Mouse (Mus musculus): ENCODE measurements around the gene Astn2. TPM values are rescaled to one million over a fixed set of nuclear protein-coding genes. Genes with fewer than 3 reads are reported as not detected.

Astn2 gene
- polyA plus RNA-seq, 1 experiment from 2014 or later, result 0.18 TPM

DNA sequence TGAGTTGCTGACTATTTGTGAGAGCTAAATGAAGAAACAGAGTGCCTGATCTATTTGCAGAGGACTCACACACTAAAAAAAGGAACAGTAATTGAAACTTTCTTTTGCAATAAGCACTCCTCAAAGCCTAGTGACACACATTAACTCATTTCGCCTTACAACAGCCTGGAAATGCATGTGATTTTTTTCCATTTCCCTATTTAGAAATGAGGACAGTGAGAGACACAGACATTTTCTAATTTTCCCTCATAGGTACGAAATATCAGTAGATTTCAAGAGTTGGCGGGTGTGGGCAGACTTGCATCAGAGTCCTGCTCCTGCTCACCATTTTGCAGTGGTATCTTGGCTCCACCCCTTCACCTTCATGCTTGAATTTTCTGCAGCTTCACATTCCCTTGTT, 233.6 kb downstream of the Astn2 start:
- no peak overlapping the region for H3K27ac ChIP-seq (ENCODE audit: low read depth, low read length)
- H3K4me1 ChIP-seq (replicated peaks; ENCODE audit: control insufficient read depth, insufficient read depth, low read length), result no peaks in the 10 kb centered on the region
- H3K4me3 ChIP-seq (ENCODE audit: low read depth, low read length), result no peak overlapping the region
- 85% methylated on average over 3 of the region's 3 CpGs for WGBS
- no peak overlapping the region for H3K4me2 ChIP-seq (replicated peaks; ENCODE audit: low read depth)
- H3K9me3 ChIP-seq (ENCODE audit: control insufficient read depth), result no peaks in the 10 kb centered on the region
- TF ChIP-seq CTCF (IDR thresholded peaks at IDR 0.05; ENCODE audit: low read depth), result no peak
- no peaks in the 10 kb centered on the region for H3K36me3 ChIP-seq (ENCODE audit: control insufficient read depth, insufficient read depth)
- no peak for ATAC-seq
- no peaks in the 10 kb centered on the region for H3K27me3 ChIP-seq (replicated peaks; ENCODE audit: control insufficient read depth, insufficient read depth, low read length)
- H3K9ac ChIP-seq (ENCODE audit: low read depth, low read length), result no peak overlapping the region

DNA sequence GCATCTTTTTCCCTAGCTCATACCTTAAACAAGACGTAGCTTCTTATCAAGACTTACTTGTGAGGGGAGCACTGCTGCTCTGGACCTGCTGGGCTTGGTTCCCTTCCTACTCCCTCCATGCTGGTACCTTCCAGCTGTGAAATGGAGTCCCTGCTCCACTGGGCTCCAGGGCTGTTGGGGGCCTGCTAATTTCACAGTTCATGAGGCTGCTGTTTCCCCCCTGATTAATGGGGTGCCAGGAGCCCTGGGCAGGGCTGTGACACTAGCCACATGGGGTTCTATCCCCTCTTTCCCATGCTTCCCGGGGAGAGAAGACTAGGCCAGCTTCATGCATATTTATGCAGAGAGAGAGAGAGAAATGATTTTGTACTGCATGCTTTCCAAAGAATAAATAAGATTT, 234.9 kb downstream of the Astn2 start:
- Histone ChIP-seq H3K4me3 (ENCODE audit: low read depth, low read length) (no peak overlapping the region), H3K9ac (ENCODE audit: low read depth, low read length) (no peak overlapping the region), H3K36me3 (ENCODE audit: control insufficient read depth, insufficient read depth) (no peaks in the 10 kb centered on the region), H3K9me3 (ENCODE audit: control insufficient read depth) (no peaks in the 10 kb centered on the region), H3K27me3 (replicated peaks; ENCODE audit: control insufficient read depth, insufficient read depth, low read length) (no peaks in the 10 kb centered on the region), H3K4me2 (replicated peaks; ENCODE audit: low read depth) (no peak overlapping the region), H3K4me1 (replicated peaks; ENCODE audit: control insufficient read depth, insufficient read depth, low read length) (no peaks in the 10 kb centered on the region), H3K27ac (ENCODE audit: low read depth, low read length) (no peak overlapping the region)
- ATAC-seq, result no peak
- TF ChIP-seq CTCF (IDR thresholded peaks at IDR 0.05; ENCODE audit: low read depth), result no peak
- 57% methylated on average over 2 of the region's 2 CpGs for WGBS

DNA sequence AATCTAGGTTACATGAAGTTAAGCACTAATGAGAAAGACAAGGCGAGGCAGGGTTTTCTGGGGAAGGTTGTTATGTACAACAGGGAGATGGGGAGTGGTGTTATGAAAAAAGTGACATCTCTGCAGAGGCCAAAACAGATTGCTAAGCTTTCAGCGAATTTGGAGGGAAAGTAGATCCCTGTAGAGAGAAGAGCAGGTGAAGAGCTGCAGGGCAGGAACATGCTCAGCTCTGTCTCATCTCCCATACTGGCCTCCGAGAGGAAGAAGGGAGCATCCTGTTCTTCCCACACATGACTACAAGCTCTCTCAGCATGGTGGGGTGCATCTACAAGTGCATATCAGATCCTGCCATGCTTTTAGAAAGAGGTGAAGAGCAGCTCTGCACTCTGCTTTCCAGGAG, 245.7 kb downstream of the Astn2 start:
- no peaks in the 10 kb centered on the region for H3K27me3 ChIP-seq (replicated peaks; ENCODE audit: control insufficient read depth, insufficient read depth, low read length)
- no peak overlapping the region for H3K27ac ChIP-seq (ENCODE audit: low read depth, low read length)
- H3K36me3 ChIP-seq (ENCODE audit: control insufficient read depth, insufficient read depth), result no peaks in the 10 kb centered on the region
- 66% methylated on average over 3 of the region's 3 CpGs for WGBS
- no peak for TF ChIP-seq CTCF (IDR thresholded peaks at IDR 0.05; ENCODE audit: low read depth)
- no peak overlapping the region for H3K9ac ChIP-seq (ENCODE audit: low read depth, low read length)
- no peak overlapping the region for H3K4me2 ChIP-seq (replicated peaks; ENCODE audit: low read depth)
- no peak overlapping the region for H3K4me3 ChIP-seq (ENCODE audit: low read depth, low read length)
- no peaks in the 10 kb centered on the region for H3K9me3 ChIP-seq (ENCODE audit: control insufficient read depth)
- H3K4me1 ChIP-seq (replicated peaks; ENCODE audit: control insufficient read depth, insufficient read depth, low read length), result no peaks in the 10 kb centered on the region
- no peak for ATAC-seq

DNA sequence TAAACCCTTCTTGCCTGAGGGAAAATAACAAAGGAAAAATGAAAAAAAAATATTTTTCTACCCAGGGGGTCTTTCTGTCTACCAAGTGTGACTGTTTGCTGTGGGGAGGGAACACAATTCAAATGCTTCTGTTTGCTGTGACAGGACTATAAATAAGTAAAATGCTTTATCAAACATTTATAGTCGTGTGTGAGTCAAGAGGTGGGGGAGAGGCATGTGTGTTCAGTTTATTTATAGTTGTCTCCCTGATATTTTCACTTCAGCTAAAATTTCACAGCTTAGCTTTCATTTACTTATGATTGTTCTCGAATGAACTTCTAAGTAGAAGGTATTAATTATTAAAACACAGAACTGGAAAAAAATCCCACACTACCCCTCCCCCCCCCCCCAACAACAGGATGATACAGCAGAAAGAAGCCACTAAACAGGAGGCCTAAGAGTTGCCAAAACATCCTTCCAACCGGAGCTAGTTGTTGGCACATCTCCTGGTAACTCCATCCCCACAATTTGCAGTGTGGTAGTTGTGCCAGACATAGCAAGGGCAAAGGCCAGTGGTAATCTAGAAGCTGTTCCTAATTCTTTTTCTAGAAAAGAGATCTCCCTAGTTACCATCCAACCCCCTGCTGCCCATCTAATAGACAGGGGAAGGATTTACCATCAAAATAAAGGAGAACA, 246.8 kb downstream of the Astn2 start:
- no peak for ATAC-seq
- TF ChIP-seq CTCF (IDR thresholded peaks at IDR 0.05; ENCODE audit: low read depth), result no peak
- H3K4me1 ChIP-seq (replicated peaks; ENCODE audit: control insufficient read depth, insufficient read depth, low read length), result no peaks in the 10 kb centered on the region
- no peak overlapping the region for H3K4me3 ChIP-seq (ENCODE audit: low read depth, low read length)
- H3K9ac ChIP-seq (ENCODE audit: low read depth, low read length), result no peak overlapping the region
- no peaks in the 10 kb centered on the region for H3K36me3 ChIP-seq (ENCODE audit: control insufficient read depth, insufficient read depth)
- WGBS, result 52% methylated on average over 3 of the region's 3 CpGs
- H3K9me3 ChIP-seq (ENCODE audit: control insufficient read depth), result no peaks in the 10 kb centered on the region
- H3K4me2 ChIP-seq (replicated peaks; ENCODE audit: low read depth), result no peak overlapping the region
- H3K27ac ChIP-seq (ENCODE audit: low read depth, low read length), result no peak overlapping the region
- H3K27me3 ChIP-seq (replicated peaks; ENCODE audit: control insufficient read depth, insufficient read depth, low read length), result no peaks in the 10 kb centered on the region

DNA sequence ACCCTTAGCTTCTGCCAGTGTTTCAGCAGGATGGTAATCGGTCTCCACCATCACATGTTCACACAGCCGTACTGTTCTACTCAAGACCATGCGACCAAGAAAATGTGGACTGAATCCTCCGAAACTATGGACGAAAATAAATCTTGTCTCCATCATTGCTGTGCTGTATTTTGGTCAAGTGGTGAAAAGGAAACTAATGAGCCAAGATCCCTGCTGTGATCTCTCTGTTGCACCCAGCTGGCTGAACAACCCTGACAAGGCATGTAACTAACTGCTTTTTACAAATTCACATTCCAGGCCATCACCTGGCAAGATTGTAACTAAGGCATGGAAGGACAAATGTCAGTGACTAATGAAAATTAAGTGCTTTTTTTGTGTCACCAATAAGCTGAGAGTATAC, 257.9 kb downstream of the Astn2 start:
- ATAC-seq, result no peak
- H3K4me1 ChIP-seq (replicated peaks; ENCODE audit: control insufficient read depth, insufficient read depth, low read length), result no peaks in the 10 kb centered on the region

DNA sequence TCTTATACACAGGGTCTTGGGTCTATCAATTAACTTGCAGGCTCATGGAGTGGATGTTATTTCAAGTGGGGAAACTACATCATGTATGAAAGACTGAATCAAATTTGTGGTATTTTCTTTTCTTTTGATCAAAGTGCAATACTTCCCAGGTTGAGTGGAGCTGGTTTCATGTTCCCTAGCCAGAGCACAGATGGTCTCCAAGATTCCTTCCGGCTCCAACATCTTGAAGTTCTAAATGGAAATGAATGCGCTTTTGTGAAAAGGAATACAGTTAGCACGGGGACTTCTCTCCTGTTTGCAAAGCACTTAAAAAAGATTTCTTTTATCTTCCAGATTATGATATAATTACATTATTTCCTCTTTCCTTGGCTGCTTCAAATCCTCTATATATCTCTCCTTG, 278.2 kb downstream of the Astn2 start:
- H3K27ac ChIP-seq (ENCODE audit: low read depth, low read length), result no peak overlapping the region
- ATAC-seq, result no peak
- no peak for TF ChIP-seq CTCF (IDR thresholded peaks at IDR 0.05; ENCODE audit: low read depth)
- H3K36me3 ChIP-seq (ENCODE audit: control insufficient read depth, insufficient read depth), result no peaks in the 10 kb centered on the region
- H3K4me3 ChIP-seq (ENCODE audit: low read depth, low read length), result no peak overlapping the region
- H3K4me2 ChIP-seq (replicated peaks; ENCODE audit: low read depth), result no peak overlapping the region
- H3K9me3 ChIP-seq (ENCODE audit: control insufficient read depth), result no peaks in the 10 kb centered on the region
- no peaks in the 10 kb centered on the region for H3K27me3 ChIP-seq (replicated peaks; ENCODE audit: control insufficient read depth, insufficient read depth, low read length)
- 85% methylated on average over 3 of the region's 3 CpGs for WGBS
- H3K9ac ChIP-seq (ENCODE audit: low read depth, low read length), result no peak overlapping the region
- no peaks in the 10 kb centered on the region for H3K4me1 ChIP-seq (replicated peaks; ENCODE audit: control insufficient read depth, insufficient read depth, low read length)

More for the DNA sequence above, 257.9 kb downstream of the Astn2 start:
- Histone ChIP-seq H3K27me3 (replicated peaks; ENCODE audit: control insufficient read depth, insufficient read depth, low read length) (no peaks in the 10 kb centered on the region), H3K9me3 (ENCODE audit: control insufficient read depth) (no peaks in the 10 kb centered on the region), H3K27ac (ENCODE audit: low read depth, low read length) (no peak overlapping the region), H3K4me2 (replicated peaks; ENCODE audit: low read depth) (no peak overlapping the region), H3K36me3 (ENCODE audit: control insufficient read depth, insufficient read depth) (no peaks in the 10 kb centered on the region), H3K9ac (ENCODE audit: low read depth, low read length) (no peak overlapping the region), H3K4me3 (ENCODE audit: low read depth, low read length) (no peak overlapping the region)
- WGBS, result 91% methylated on average over 5 of the region's 5 CpGs
- TF ChIP-seq CTCF (IDR thresholded peaks at IDR 0.05; ENCODE audit: low read depth), result no peak
